Mouse (Mus musculus) frontal cortex, postnatal 14 days (tissue): ENCODE data around the gene Bcas3.
A peak's percentile ranks its signal among the peaks of the same experiment; 100 is the strongest.
"Not testable (repeated sequence)": the region's sequence is repeated elsewhere in the genome, so short reads cannot be mapped to it uniquely, and the experiment has no call there.

ENCODE experiments used
- DNase-seq, 2 experiments: peaks; one replicate each; pipeline ENCODE4 v3.0.0; 2022; ENCODE audit warnings: low spot score in 2 of 2

The Bcas3 gene

GRCm38 (mm10) chr11:85482737-85483467 is 129.9 kb downstream of the Bcas3 start:
- no peak for DNase-seq

- no peak for DNase-seq
Observed at GRCm38 (mm10) chr11:85485197-85485940, 132.4 kb downstream of the Bcas3 start.

- DNase-seq: no peak
Observed at GRCm38 (mm10) chr11:85487501-85487900, 134.5 kb downstream of the Bcas3 start.

GRCm38 (mm10) chr11:85492231-85492630 is 139.3 kb downstream of the Bcas3 start:
- peak; percentile 31 to 43 for DNase-seq

- DNase-seq: no peak
Observed at GRCm38 (mm10) chr11:85492666-85493065, 139.7 kb downstream of the Bcas3 start.

GRCm38 (mm10) chr11:85499561-85499960 is 146.6 kb downstream of the Bcas3 start:
- no peak for DNase-seq

GRCm38 (mm10) chr11:85502031-85502430 is 149.1 kb downstream of the Bcas3 start:
- DNase-seq: no peak

GRCm38 (mm10) chr11:85504812-85505211 is 151.8 kb downstream of the Bcas3 start:
- DNase-seq: not testable (repeated sequence)

- DNase-seq: no peak
Observed at GRCm38 (mm10) chr11:85505811-85506210, 152.8 kb downstream of the Bcas3 start.

GRCm38 (mm10) chr11:85509334-85509733 is 156.4 kb downstream of the Bcas3 start:
- no peak for DNase-seq

GRCm38 (mm10) chr11:85511270-85511904 is 158.4 kb downstream of the Bcas3 start:
- DNase-seq: no peak

- DNase-seq: no peak
Observed at GRCm38 (mm10) chr11:85516724-85517123, 163.8 kb downstream of the Bcas3 start.

GRCm38 (mm10) chr11:85518025-85518756 is 165.2 kb downstream of the Bcas3 start:
- no peak for DNase-seq

GRCm38 (mm10) chr11:85520236-85520635 is 167.3 kb downstream of the Bcas3 start:
- no peak for DNase-seq

- DNase-seq: no peak
Observed at GRCm38 (mm10) chr11:85520996-85521395, 168.0 kb downstream of the Bcas3 start.

- DNase-seq: no peak
Observed at GRCm38 (mm10) chr11:85523646-85524045, 170.7 kb downstream of the Bcas3 start.

- DNase-seq: peak; percentile 27 to 45
Observed at GRCm38 (mm10) chr11:85524186-85524585, 171.2 kb downstream of the Bcas3 start.

GRCm38 (mm10) chr11:85524841-85525500 is 172.0 kb downstream of the Bcas3 start:
- DNase-seq: no peak

GRCm38 (mm10) chr11:85525501-85525885 is 172.5 kb downstream of the Bcas3 start:
- no peak for DNase-seq

- DNase-seq: no peak
Observed at GRCm38 (mm10) chr11:85525979-85526775, 173.2 kb downstream of the Bcas3 start.

GRCm38 (mm10) chr11:85527261-85527660 is 174.3 kb downstream of the Bcas3 start:
- no peak for DNase-seq
